Mouse (Mus musculus) megakaryocyte, embryonic 14.5 days (primary cell): Measurements from ENCODE around the gene Plekhh2.

Experiments
- FLI1 ChIP-seq: IDR thresholded peaks from 2 replicates; pipeline ENCODE4 v1.6.1; 2012; ENCODE audit warnings: low read length, inconsistent platforms, mixed read lengths
- GATA1 ChIP-seq: IDR thresholded peaks from 3 replicates; pipeline ENCODE4 v1.6.1; 2012; ENCODE audit warnings: mixed read lengths, low read length, inconsistent platforms, borderline replicate concordance

DNA sequence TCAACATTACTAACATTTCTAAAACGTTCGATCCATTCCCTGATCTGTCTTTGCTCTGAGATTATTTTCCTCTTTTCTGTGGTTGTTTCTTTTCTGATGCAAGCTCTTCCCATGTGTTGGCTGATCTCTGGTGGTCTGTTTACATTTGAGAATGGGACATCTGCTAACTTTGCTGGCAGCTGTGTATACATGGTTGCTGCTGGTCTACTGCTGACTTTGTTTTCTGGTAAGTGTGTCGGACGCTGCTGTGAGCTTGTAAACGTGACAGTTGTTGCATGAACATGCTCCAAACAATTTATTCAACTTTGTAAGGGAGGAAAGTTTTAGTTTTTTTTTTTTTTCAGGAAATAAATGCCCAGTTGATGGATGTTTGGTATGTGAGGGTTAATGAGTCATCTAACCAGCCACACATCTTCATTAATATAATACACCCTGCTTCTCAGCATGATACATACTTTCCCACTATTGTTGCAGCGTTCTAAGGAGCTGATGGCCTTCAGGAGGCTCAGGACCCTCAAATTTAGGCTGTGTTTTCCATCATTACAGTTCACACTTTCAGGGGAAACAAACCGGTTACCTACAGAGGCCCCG, 21.3 kb downstream of the Plekhh2 start:
- TF ChIP-seq GATA1 (no peak), FLI1 (no peak)
